Mouse (Mus musculus) hindbrain, embryonic 15.5 days (tissue): ENCODE data around the gene Pecam1. TPM values are rescaled to one million over a fixed set of nuclear protein-coding genes. Genes with fewer than 3 reads are reported as not detected.
"Not testable (repeated sequence)": the region's sequence is repeated elsewhere in the genome, so short reads cannot be mapped to it uniquely, and the experiment has no call there.

Experiments used
- ATAC-seq: fragments of 200-750 bp; cut with Nextera tagmentation; 2 replicates; pipeline ENCODE4 v1.8.0; 2017; ENCODE audit warnings: low read depth, moderate number of reproducible peaks, moderate TSS enrichment; ENCODE audit not compliant: low FRiP score
- H3K27ac ChIP-seq: fragments of 300-500 bp; sonication (generic); replicated peaks from 2 replicates; pipeline ENCODE4 v1.5.1; 2015; ENCODE audit warnings: mild to moderate bottlenecking, inconsistent platforms
- H3K27me3 ChIP-seq: fragments of 300-500 bp; sonication (generic); 2 replicates; pipeline ENCODE4 v1.6.1; 2015; ENCODE audit warnings: control low read depth, inconsistent platforms
- H3K36me3 ChIP-seq: fragments of 300-500 bp; sonication (generic); 2 replicates; pipeline ENCODE4 v1.6.1; 2015; ENCODE audit warnings: control low read depth, inconsistent platforms
- H3K4me1 ChIP-seq: fragments of 300-500 bp; sonication (generic); replicated peaks from 2 replicates; pipeline ENCODE4 v1.6.1; 2015; ENCODE audit warnings: control low read depth, inconsistent platforms
- H3K4me2 ChIP-seq: fragments of 300-500 bp; sonication (generic); 2 replicates; pipeline ENCODE4 v1.6.1; 2015; ENCODE audit warnings: moderate library complexity, mild to moderate bottlenecking, inconsistent platforms
- H3K4me3 ChIP-seq: fragments of 300-500 bp; sonication (generic); 2 replicates; pipeline ENCODE4 v1.5.1; 2015; ENCODE audit warnings: mild to moderate bottlenecking, inconsistent platforms
- H3K9ac ChIP-seq: fragments of 300-500 bp; sonication (generic); 2 replicates; pipeline ENCODE4 v1.6.1; 2015; ENCODE audit warnings: inconsistent platforms
- H3K9me3 ChIP-seq: fragments of 300-500 bp; sonication (generic); 2 replicates; pipeline ENCODE4 v1.6.1; 2016; ENCODE audit warnings: control low read depth, inconsistent platforms
- WGBS: fragments of 180-500 bp; shearing (Covaris S2); methylation state at CpG from one replicate; pipeline ENCODE4 v1.1.7; 2015; 5-methylcytosine and 5-hydroxymethylcytosine counted together
- polyA plus RNA-seq: library from polyadenylated mRNA; unstranded; fragments of >200 nt; fragmentation: Nextera tagmentation; extraction: Ambion mirVana; gene quantifications from 2 replicates; pipeline ENCODE4 v1.2.1, GENCODE M21; 2015

Pecam1 gene
- polyA plus RNA-seq, 1 experiment from 2014 or later, result 17.6 TPM

DNA sequence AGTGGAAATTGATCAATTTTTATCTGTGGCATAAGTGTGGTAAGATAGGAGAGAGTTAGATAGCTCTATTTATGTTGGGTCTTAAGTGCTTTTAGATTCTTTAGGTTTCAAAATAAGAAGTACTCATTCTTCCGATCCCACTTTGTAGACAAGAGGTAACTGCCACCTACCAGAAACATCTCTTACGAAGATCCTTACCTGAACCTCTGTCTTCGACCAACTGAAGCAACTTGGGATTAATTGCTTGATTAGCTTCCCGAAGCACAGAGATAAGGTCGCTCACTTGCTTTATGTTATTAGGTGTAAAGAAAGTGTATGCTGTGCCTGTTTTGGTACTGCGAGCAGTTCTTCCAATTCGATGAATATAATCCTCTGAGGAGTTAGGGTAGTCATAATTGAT, 31.8 kb upstream of the Pecam1 start:
- not testable (repeated sequence) for H3K27ac ChIP-seq, H3K4me2 ChIP-seq, ATAC-seq, H3K27me3 ChIP-seq, H3K9me3 ChIP-seq, H3K9ac ChIP-seq, H3K4me3 ChIP-seq
- peaks cover 50% of the 10 kb centered on the region for H3K4me1 ChIP-seq
- 92% methylated on average over 7 of the region's 7 CpGs for WGBS
- H3K36me3 ChIP-seq, result peaks cover 53% of the 10 kb centered on the region

DNA sequence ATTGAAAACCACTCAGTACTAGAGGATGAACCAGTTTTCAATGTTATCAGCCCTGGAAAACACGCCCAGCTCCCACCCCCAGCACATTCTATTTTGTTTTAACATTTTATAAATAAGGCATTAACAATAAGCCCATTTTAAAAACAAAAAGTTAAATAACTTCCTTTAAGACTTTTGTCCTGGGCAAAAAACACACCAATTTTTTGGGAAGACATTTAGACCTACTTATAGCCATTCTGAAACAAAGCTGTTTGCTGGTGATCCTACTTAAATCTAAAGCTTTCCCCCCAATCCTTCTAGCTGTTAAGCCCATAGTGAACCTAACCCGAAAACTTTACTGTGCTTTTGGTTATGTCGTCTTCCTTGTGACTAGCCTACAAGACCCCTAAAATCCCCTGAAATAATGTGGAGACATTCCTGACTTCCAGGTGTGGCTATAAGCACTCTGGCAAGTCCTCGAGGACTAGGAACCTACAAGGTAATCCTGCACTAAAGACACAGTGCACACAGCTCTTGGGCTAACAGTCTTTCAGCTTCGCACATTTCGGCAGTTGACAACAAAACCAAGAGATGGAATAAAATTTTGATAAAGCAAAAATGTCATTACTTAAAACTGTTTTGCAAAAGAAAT, 30.3 kb upstream of the Pecam1 start:
- Histone ChIP-seq H3K4me3 (no peak overlapping the region), H3K36me3 (peaks cover 47% of the 10 kb centered on the region), H3K9me3 (no peaks in the 10 kb centered on the region), H3K9ac (no peak overlapping the region), H3K4me1 (peaks cover 40% of the 10 kb centered on the region), H3K27ac (no peak overlapping the region), H3K27me3 (no peaks in the 10 kb centered on the region), H3K4me2 (no peak overlapping the region)
- WGBS, result 82% methylated on average over 6 of the region's 6 CpGs
- ATAC-seq, result no peak

DNA sequence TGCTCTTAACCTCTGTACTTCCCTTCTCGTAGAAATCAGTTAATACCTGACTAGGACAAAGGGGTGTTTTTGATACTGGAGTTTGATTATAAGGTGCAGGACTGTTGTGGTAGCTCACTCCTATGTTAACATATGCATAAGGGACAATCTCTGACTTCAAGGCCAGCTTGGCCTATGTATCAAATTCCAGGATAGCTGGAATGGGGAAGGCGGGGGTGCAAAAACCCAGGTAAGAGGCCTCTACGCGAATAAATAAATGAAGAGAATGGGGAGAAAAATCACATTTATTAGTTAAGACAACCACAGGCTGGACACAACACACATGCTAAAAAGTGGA, 29.6 kb upstream of the Pecam1 start:
- ATAC-seq, result no peak
- peaks cover 33% of the 10 kb centered on the region for H3K4me1 ChIP-seq
- peak overlapping the region; percentile 71; the same call in 1 of the 2 replicates for H3K4me3 ChIP-seq
- H3K9me3 ChIP-seq, result no peaks in the 10 kb centered on the region
- H3K27ac ChIP-seq, result peak overlapping the region; percentile 87; the same call in 1 of the 2 replicates
- no peaks in the 10 kb centered on the region for H3K27me3 ChIP-seq
- WGBS, result 67% methylated on average over 4 of the region's 4 CpGs
- H3K9ac ChIP-seq, result no peak overlapping the region
- peaks cover 47% of the 10 kb centered on the region for H3K36me3 ChIP-seq
- peak overlapping the region; percentile 79 for H3K4me2 ChIP-seq

DNA sequence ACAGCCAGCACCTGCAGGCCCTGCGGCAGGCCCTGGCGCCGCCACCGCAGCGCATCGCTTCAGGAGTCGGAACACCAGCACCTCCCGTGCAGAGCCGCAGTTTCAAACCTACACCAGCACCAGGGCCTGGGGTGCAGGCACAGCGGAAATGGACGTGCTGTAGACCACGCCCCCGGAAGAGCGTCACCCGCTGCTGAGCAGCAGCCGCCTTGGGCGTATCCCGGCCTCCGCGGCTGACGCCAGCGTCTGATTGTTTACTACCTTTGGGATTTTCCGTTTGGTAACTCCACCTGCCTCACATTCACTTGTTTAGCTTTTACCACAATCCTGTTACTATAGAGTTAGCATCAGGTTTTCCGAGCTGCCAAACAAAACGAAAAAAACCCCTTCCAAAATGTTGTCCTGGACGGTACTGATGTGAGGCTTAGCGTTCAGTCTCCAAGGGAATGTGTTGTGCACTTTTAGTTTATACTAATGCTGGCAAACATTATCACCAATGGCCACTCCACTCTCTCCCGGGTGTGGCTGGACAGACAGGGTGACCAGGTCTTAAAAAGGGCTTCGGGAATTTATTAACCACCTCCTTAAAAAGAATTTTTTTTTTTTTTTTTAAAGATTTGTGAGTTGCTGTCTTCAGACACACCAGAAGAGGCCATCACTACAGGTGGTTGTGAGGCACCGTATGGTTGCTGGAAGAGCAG, 29.1 kb upstream of the Pecam1 start, which contains the start of gene Polg2:
Gene Polg2, minus strand, starts transcription at position 150 of the 701 bp plus-strand sequence.
- ATAC-seq, result peak; percentile 99

DNA sequence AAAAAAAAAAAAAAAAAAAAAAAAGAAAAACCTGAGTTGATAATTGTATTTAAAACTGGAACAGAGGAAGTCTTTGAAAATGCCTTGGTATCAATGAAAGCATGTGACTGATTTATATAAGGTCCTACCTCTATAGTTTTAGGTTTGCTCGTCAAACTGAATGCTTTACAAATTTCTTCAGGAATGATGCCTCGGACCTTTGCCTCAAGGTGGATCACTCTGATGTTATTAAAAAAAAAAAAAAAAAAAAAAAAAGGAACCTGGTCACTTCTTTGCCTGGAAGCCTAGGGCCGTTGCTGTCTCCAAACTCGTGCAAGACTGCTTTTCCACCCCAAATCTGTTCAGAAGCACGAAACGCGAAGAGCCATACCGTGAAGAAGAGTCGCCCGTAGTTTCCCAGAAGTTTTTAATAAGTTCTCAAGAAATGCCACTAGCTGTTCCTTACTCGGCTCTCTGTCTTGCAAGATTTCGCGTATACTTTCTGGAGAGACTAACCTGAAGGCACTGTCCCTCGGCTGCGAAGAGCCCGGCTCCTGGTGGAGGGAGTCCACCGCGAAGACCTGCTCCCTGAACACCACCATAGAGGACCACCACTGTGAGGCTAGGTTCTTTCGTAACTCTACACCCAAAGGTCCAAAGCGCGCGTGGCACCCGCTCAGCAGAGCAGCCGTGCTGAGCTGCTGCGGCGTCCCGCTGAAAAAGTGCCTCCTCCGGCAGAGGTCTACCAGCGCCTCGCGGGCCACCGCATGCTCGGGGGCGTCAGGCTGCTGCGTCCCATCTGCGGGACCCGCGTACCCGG, 28.4 kb upstream of the Pecam1 start:
- ATAC-seq, result no peak; the same call in 1 of the 2 replicates
- H3K27ac ChIP-seq, result peak overlapping the region; percentile 87
- H3K4me1 ChIP-seq, result peaks cover 25% of the 10 kb centered on the region
- H3K27me3 ChIP-seq, result no peaks in the 10 kb centered on the region
- H3K9me3 ChIP-seq, result no peaks in the 10 kb centered on the region
- H3K9ac ChIP-seq, result peak overlapping the region; percentile 78
- WGBS, result 1% methylated on average over 39 of the region's 39 CpGs
- peak overlapping the region; percentile 79 for H3K4me2 ChIP-seq
- peaks cover 46% of the 10 kb centered on the region for H3K36me3 ChIP-seq
- peak overlapping the region; percentile 71 for H3K4me3 ChIP-seq

More for the DNA sequence above, 29.1 kb upstream of the Pecam1 start, which contains the start of gene Polg2:
- Histone ChIP-seq H3K4me1 (peaks cover 30% of the 10 kb centered on the region), H3K4me3 (peak within 1 kb of the TSS; percentile 71), H3K4me2 (peak within 1 kb of the TSS; percentile 79), H3K9me3 (no peaks in the 10 kb centered on the region), H3K27ac (peak within 1 kb of the TSS; percentile 87), H3K27me3 (no peaks in the 10 kb centered on the region), H3K36me3 (peaks cover 46% of the 10 kb centered on the region), H3K9ac (peak within 1 kb of the TSS; percentile 78)
- 2% methylated on average over 30 of the region's 30 CpGs for WGBS

DNA sequence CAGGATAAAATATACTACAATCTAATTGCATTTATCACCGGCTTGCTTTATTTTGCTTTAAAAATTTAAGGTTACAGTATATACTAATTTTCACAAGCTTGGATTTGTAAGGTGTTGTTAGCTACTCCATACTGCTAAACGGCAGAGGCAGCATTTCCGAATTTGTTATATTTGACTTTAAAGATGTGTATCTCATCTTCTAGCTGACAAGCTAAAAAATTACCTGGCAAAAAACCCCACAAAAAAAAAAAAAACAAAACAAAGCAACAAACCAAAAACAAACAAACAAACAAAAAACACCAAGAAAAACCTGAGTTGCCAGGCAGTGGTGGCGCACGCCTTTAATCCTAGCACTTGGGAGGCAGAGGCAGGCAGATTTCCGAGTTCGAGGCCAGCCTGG, 27.7 kb upstream of the Pecam1 start:
- H3K36me3 ChIP-seq, result peaks cover 47% of the 10 kb centered on the region
- peaks cover 23% of the 10 kb centered on the region for H3K4me1 ChIP-seq
- no peak overlapping the region for H3K27ac ChIP-seq
- WGBS, result 94% methylated on average over 7 of the region's 7 CpGs
- H3K4me3 ChIP-seq, result no peak overlapping the region
- H3K4me2 ChIP-seq, result peak overlapping the region; percentile 79
- no peak overlapping the region for H3K9ac ChIP-seq
- no peaks in the 10 kb centered on the region for H3K9me3 ChIP-seq
- no peak for ATAC-seq
- no peaks in the 10 kb centered on the region for H3K27me3 ChIP-seq

DNA sequence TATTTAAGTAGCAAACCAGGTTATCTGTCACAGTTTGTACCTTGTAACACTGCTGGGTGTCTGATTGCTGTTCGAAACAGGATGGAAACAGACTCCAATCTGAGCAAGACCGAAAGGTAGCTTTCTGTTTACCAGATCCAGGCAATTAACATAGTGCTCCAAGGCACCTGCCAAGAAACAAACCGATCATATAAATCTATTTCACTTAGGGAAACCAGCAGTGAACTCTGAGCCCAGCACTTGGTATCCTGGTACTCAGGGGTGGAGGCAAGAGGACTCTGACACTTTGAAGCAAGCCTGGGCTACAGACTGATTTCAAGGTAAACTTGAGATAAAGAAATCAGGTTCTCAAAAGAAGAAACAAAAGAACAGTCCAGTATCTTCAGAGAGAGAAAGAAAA, 27.0 kb upstream of the Pecam1 start:
- 96% methylated on average over 3 of the region's 3 CpGs for WGBS
- no peak for ATAC-seq
- peaks cover 47% of the 10 kb centered on the region for H3K36me3 ChIP-seq

DNA sequence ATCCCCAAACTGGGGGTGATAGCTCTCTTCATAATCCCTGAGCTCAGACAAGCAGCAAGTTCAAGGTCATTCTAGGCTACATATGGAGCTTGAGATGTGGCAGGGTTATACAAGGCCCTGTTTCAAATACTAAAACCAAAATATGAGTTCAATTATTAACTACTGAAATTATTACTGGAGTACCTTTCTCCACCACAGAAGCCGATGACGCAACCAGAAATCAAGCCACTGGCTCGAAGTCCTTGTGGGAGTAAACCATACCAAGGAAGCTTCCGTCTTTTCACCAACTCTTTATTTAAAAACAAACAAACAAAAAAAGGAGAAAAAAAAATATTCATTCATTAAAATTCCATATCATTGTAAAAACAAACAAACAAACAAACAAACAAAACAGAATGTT, 26.5 kb upstream of the Pecam1 start:
- H3K9ac ChIP-seq, result no peak overlapping the region
- H3K4me2 ChIP-seq, result no peak overlapping the region
- no peaks in the 10 kb centered on the region for H3K27me3 ChIP-seq
- WGBS, result 100% methylated on average over 4 of the region's 4 CpGs
- peaks cover 47% of the 10 kb centered on the region for H3K36me3 ChIP-seq
- H3K27ac ChIP-seq, result no peak overlapping the region
- no peaks in the 10 kb centered on the region for H3K9me3 ChIP-seq
- ATAC-seq, result no peak
- no peak overlapping the region for H3K4me3 ChIP-seq
- peaks cover 23% of the 10 kb centered on the region for H3K4me1 ChIP-seq

More for the DNA sequence above, 27.0 kb upstream of the Pecam1 start:
- Histone ChIP-seq H3K27me3 (no peaks in the 10 kb centered on the region), H3K9me3 (no peaks in the 10 kb centered on the region), H3K4me3 (no peak overlapping the region), H3K27ac (no peak overlapping the region), H3K4me1 (peaks cover 23% of the 10 kb centered on the region), H3K4me2 (no peak overlapping the region), H3K9ac (no peak overlapping the region)

DNA sequence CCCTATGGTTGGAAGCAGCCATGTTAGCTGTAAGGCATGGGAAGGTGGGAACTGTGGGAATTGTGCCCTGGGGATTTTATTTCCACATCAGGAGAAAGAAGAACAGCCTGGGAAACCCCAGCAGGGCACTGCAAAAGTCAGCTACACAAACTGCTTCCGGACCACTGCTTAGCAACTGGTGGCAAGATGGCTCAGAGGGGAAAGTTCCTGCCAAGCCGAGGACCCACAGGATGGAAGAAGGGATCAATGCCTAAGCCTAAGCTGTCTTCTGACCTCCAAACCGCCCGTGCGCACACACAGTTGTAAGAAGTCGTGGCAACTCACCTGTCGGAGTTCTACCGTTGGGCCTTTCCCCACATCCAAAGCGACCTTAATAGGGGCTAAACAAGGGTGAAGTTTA, 22.6 kb upstream of the Pecam1 start:
- Histone ChIP-seq H3K36me3 (peaks cover 60% of the 10 kb centered on the region), H3K27me3 (no peaks in the 10 kb centered on the region), H3K9ac (no peak overlapping the region), H3K27ac (no peak overlapping the region), H3K9me3 (no peaks in the 10 kb centered on the region), H3K4me3 (no peak overlapping the region), H3K4me2 (no peak overlapping the region), H3K4me1 (peaks cover 8% of the 10 kb centered on the region; the same call in 1 of the 2 replicates)
- no peak for ATAC-seq
- WGBS, result 90% methylated on average over 9 of the region's 9 CpGs

DNA sequence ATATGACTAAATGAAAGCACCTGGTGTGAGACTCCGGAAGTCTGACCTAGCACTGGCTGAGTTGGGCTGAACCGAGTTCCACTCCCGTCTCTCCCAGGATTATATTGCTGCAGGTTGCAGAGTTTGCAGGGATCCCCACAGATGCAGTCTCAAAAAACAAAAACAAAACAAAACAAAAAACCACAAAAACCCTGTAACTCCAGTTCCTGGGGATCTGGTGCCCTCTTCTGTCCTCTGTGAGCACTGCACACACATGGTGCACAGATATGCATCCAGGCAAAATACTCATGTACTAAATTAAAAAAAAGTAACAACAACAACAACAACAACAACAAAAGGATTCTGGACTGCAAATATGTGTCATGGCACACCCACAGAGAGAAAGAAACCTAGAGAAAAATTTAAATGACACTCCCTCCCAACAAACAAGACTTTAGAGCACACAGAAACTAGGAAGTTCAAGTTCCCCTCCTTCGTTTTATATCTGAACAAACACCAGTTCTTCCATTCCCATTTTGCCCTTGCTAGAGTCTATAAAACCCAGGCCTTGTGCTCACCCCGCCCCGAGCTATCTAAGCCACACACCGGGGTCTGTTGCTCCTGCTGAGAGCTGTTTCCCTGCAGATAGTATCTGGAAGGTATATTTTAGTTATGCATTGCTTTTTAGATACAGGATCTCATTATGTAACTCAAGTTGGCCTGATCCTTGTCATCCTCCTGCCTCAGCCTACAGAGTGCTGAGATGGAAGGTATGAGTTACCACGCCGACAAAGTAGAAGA, 20.0 kb upstream of the Pecam1 start:
- no peak overlapping the region for H3K4me3 ChIP-seq
- no peak overlapping the region for H3K9ac ChIP-seq
- 96% methylated on average over 9 of the region's 9 CpGs for WGBS

DNA sequence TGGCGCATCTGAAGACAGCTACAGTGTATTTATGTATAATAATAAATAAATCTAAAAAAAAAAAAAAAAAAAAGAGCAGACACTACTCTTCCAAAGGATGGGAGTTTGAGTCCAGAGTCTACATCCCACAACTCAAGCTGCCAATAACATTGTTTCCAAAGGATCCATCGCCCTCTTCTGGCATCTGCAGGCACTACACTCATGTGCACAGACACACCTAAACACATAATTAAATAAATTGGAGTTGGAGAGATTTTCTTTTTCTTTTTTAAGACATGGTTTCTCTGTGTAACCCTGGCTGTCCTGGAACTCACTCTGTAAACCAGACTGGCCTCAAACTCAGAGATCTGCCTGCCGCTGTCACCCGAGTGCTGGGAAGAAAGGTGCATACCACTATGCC, 17.1 kb upstream of the Pecam1 start:
- Histone ChIP-seq H3K27me3 (no peaks in the 10 kb centered on the region), H3K4me2 (no peak overlapping the region), H3K4me1 (no peaks in the 10 kb centered on the region), H3K9ac (no peak overlapping the region), H3K27ac (no peak overlapping the region), H3K9me3 (no peaks in the 10 kb centered on the region), H3K4me3 (no peak overlapping the region), H3K36me3 (peaks cover 44% of the 10 kb centered on the region)
- 93% methylated on average over 4 of the region's 4 CpGs for WGBS
- ATAC-seq, result no peak

More for the DNA sequence above, 20.0 kb upstream of the Pecam1 start:
- H3K27ac ChIP-seq, result no peak overlapping the region
- no peak for ATAC-seq
- H3K4me1 ChIP-seq, result no peaks in the 10 kb centered on the region
- H3K9me3 ChIP-seq, result no peaks in the 10 kb centered on the region
- no peak overlapping the region for H3K4me2 ChIP-seq
- peaks cover 71% of the 10 kb centered on the region for H3K36me3 ChIP-seq
- H3K27me3 ChIP-seq, result no peaks in the 10 kb centered on the region
